Mouse (Mus musculus) midbrain, embryonic 10.5 days (tissue): Measurements from ENCODE around the gene Tmem270. TPM values are rescaled to one million over a fixed set of nuclear protein-coding genes. Genes with fewer than 3 reads are reported as not detected.

Experiments used
- DNase-seq: peaks from one replicate; pipeline ENCODE4 v3.0.0-alpha.2; 2017; ENCODE audit warnings: low spot score
- H3K27ac ChIP-seq: fragments of 300-500 bp; sonication (generic); replicated peaks from 2 replicates; pipeline ENCODE4 v1.5.1; 2016; ENCODE audit warnings: mild to moderate bottlenecking
- H3K27me3 ChIP-seq: fragments of 300-500 bp; sonication (generic); 2 replicates; pipeline ENCODE4 v1.6.1; 2016; ENCODE audit warnings: low read depth, mild to moderate bottlenecking; ENCODE audit not compliant: poor library complexity, severe bottlenecking
- H3K36me3 ChIP-seq: fragments of 300-500 bp; sonication (generic); 2 replicates; pipeline ENCODE4 v1.6.1; 2016; ENCODE audit warnings: mild to moderate bottlenecking, moderate library complexity
- H3K4me1 ChIP-seq: fragments of 300-500 bp; sonication (generic); 2 replicates; pipeline ENCODE4 v1.6.1; 2016
- H3K4me3 ChIP-seq: fragments of 300-500 bp; sonication (generic); 2 replicates; pipeline ENCODE4 v1.5.1; 2016; ENCODE audit warnings: mild to moderate bottlenecking, moderate library complexity
- H3K9me3 ChIP-seq: fragments of 300-500 bp; sonication (generic); replicated peaks from 2 replicates; pipeline ENCODE4 v1.6.1; 2016; ENCODE audit warnings: mild to moderate bottlenecking
- WGBS: fragments of 180-500 bp; shearing (Covaris S2); methylation state at CpG from one replicate; pipeline ENCODE4 v1.1.7; 2016; 5-methylcytosine and 5-hydroxymethylcytosine counted together
- polyA plus RNA-seq: library from polyadenylated mRNA; unstranded; fragments of >200 nt; fragmentation: Nextera tagmentation; extraction: Ambion mirVana; gene quantifications from 2 replicates; pipeline ENCODE4 v1.2.1, GENCODE M21; 2016

Gene Tmem270
- polyA plus RNA-seq, 1 experiment from 2014 or later = not detected

DNA sequence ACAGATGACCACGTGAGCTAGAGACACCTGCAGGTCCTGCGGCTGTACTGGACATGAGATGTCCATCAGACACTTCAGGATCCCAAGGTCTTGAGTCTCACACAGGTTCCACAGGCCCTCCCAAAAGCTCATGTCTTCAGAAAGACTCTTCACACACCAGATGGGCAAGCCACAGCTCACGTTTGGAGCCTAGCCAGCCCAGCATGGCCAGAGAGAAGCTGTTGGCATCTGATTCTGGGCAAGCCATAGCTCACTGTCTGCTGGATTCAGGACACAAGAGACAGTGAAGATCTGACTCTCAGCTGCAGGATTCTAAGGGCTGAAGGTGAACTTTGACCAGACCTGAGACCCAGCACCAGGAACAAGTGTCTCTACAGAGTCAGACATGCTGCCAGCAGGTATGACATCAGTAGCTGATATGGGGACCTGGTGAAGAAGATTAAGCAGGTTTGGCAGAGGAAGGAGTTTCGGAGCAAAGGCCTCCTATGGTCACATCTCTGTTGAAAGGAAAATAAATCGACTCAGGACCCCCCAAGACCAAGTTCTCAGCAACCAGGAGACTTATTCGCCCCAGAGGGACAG is 13.7 kb upstream of the Tmem270 start:
- H3K4me3 ChIP-seq = no peak overlapping the region
- H3K9me3 ChIP-seq = 0 out of 2 replicates have a peak, but pooled peaks cover 3% of the 10 kb centered on the region
- 80% methylated on average over 6 of the region's 6 CpGs for WGBS
- H3K27me3 ChIP-seq = no peaks in the 10 kb centered on the region
- H3K36me3 ChIP-seq = no peaks in the 10 kb centered on the region
- no peaks in the 10 kb centered on the region for H3K4me1 ChIP-seq
- no peak for DNase-seq
- no peak overlapping the region for H3K27ac ChIP-seq

GRCm38 (mm10) chr5:134919097-134919496 is 12.6 kb upstream of the Tmem270 start:
- Histone ChIP-seq H3K27me3 (no peaks in the 10 kb centered on the region), H3K36me3 (no peaks in the 10 kb centered on the region), H3K4me3 (no peak overlapping the region), H3K4me1 (no peaks in the 10 kb centered on the region), H3K9me3 (0 out of 2 replicates have a peak, but pooled peaks cover 3% of the 10 kb centered on the region), H3K27ac (no peak overlapping the region)
- WGBS = 93% methylated on average over 3 of the region's 3 CpGs
- no peak for DNase-seq

DNA sequence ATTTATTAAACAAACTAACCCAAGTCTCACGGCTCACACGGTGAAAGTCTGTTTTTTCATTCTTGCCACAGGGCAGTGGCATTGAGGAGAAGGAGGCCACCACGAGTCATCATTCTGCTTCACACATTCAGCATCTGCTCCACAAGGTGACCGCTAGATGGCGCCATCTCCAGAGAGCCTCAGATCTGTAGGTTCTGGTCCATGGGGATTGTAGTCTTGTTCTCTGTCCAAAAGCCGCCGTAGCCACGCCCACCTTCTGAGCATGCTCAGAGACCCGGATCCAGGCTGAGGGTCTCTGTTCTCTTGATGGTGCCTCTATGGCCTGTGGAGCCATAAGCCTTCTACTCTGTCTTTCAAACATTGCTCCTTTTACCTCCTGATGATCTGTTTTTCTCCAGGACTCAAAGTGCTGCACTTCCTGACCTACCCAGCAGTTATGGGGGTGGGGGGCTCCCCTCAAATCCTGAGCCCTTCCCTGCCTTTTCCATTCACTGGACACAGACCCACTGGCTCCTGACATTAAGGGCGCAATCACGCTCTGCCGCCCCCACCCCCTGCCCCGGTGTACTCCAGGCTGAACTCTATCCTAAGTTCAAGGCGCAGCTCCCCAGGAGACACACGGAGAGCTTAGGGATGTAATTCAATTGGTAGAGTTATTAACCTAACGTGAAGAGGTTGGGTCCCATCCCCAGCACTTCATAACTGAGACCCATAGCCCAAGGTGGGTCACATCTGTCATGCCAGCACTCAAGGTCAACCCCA is 11.7 kb upstream of the Tmem270 start:
- Histone ChIP-seq H3K27ac (no peak overlapping the region), H3K9me3 (0 out of 2 replicates have a peak, but pooled peaks cover 3% of the 10 kb centered on the region), H3K27me3 (no peaks in the 10 kb centered on the region), H3K4me3 (no peak overlapping the region), H3K36me3 (no peaks in the 10 kb centered on the region), H3K4me1 (no peaks in the 10 kb centered on the region)
- WGBS = 50% methylated on average over 16 of the region's 16 CpGs
- peak; percentile 41 for DNase-seq

DNA sequence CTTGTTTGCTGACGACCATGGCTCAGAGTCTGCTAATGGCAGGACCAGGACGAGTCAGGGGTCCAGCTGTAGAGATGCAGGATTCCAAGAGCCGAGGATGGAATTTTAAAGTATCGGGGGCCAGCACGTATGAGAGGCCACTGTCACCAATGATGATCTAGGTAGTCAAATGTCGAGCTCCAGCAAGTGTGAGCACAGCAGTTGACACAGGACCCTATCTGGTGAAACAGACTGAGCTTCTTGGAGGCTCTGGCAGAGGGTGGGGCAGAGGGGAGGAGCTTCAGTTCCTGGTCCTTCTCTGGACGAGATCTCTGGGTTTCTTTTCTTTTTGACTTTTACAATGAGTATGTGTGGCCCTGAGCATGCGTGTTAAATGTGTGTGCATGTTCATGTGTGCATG is 8.8 kb upstream of the Tmem270 start, which contains the start of gene Cldn13:
Gene Cldn13 (minus strand): TSS at position 216 of the 400 bp plus-strand sequence.
- H3K4me1 ChIP-seq = no peaks in the 10 kb centered on the region
- H3K27me3 ChIP-seq = no peaks in the 10 kb centered on the region
- no peaks in the 10 kb centered on the region for H3K36me3 ChIP-seq
- no peak within 1 kb of the TSS for H3K4me3 ChIP-seq
- H3K9me3 ChIP-seq = 0 out of 2 replicates have a peak, but pooled peaks cover 3% of the 10 kb centered on the region
- WGBS = 86% methylated on average over 8 of the region's 8 CpGs
- H3K27ac ChIP-seq = no peak within 1 kb of the TSS
- DNase-seq = no peak

- no peaks in the 10 kb centered on the region for H3K27me3 ChIP-seq
- no peak overlapping the region for H3K27ac ChIP-seq
- WGBS = 86% methylated on average over 8 of the region's 8 CpGs
- no peaks in the 10 kb centered on the region for H3K4me1 ChIP-seq
- DNase-seq = no peak
- H3K9me3 ChIP-seq = 0 out of 2 replicates have a peak, but pooled peaks cover 3% of the 10 kb centered on the region
- no peak overlapping the region for H3K4me3 ChIP-seq
- H3K36me3 ChIP-seq = no peaks in the 10 kb centered on the region
Observed at GRCm38 (mm10) chr5:134914510-134914909, 8.0 kb upstream of the Tmem270 start.

DNA sequence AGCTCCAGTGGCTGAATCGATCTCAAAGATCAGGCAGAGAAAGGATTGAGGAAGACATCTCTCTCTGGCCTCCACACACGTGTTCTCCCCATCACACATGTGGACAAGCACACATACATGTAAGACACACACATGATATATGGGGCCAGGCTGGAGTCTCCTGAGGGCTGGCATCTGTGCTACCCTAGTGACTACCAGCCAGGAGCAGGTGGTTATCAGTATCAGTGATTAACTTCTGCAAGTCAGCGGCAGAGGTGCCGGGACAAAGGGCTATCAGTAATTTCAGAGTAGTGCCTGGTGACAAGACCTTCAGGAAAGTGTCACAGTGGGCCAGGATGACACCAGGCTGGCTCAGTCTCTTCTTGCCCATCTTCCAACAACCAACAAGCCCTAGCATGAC is 7.2 kb upstream of the Tmem270 start:
- Histone ChIP-seq H3K27ac (no peak overlapping the region), H3K4me1 (no peaks in the 10 kb centered on the region), H3K36me3 (no peaks in the 10 kb centered on the region), H3K27me3 (no peaks in the 10 kb centered on the region), H3K4me3 (no peak overlapping the region), H3K9me3 (0 out of 2 replicates have a peak, but pooled peaks cover 3% of the 10 kb centered on the region)
- DNase-seq = no peak
- WGBS = 87% methylated on average over 4 of the region's 4 CpGs

DNA sequence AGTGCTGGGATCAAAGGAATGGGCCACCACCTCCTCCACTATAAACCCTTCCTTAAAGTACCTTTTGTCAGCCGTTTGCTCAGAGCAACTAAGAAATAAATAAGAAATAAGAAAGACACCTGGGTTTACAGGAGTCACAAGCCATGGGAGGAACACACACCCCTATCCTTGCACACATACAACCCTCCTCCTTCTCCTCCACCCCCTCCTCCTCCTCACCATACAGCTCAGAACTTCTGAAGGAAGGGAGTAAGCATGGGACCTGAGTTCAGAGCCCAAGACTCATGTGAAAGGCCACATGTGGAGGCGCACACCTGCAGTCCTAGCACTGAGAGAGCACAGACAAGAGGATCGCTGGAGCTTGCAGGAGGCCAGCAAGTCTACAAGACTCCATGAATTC is 6.8 kb upstream of the Tmem270 start:
- Histone ChIP-seq H3K27ac (no peak overlapping the region), H3K4me3 (0 out of 2 replicates have a peak overlapping the region, but pooled peaks have one; percentile 1), H3K27me3 (no peaks in the 10 kb centered on the region), H3K4me1 (no peaks in the 10 kb centered on the region), H3K36me3 (no peaks in the 10 kb centered on the region), H3K9me3 (0 out of 2 replicates have a peak, but pooled peaks cover 3% of the 10 kb centered on the region)
- 80% methylated on average over 3 of the region's 3 CpGs for WGBS
- DNase-seq = no peak

DNA sequence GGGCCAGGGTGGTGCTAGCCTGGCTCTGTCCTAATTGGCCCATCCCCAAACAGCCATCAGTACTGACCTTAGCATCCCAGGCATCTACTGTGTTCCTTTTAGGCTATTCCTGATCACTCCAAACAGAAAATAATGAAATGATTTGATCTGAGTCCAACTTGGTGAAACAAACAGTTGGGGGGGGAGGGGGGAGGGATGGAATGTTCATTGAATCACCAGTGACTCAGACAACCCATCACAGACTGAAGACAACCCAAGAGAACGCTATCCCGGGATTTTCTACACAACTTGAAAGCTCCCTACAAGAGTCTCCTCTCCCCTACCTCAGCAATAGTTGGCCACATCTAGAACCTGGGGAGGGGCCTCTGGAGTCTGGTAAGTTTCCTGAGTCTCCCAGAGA is 5.4 kb upstream of the Tmem270 start:
- DNase-seq = no peak
- no peaks in the 10 kb centered on the region for H3K36me3 ChIP-seq
- H3K9me3 ChIP-seq = no peaks in the 10 kb centered on the region
- H3K27me3 ChIP-seq = no peaks in the 10 kb centered on the region
- peaks cover 4% of the 10 kb centered on the region; the same call in 1 of the 2 replicates for H3K4me1 ChIP-seq
- no peak overlapping the region for H3K4me3 ChIP-seq
- 94% methylated on average over 2 of the region's 2 CpGs for WGBS
- no peak overlapping the region for H3K27ac ChIP-seq

DNA sequence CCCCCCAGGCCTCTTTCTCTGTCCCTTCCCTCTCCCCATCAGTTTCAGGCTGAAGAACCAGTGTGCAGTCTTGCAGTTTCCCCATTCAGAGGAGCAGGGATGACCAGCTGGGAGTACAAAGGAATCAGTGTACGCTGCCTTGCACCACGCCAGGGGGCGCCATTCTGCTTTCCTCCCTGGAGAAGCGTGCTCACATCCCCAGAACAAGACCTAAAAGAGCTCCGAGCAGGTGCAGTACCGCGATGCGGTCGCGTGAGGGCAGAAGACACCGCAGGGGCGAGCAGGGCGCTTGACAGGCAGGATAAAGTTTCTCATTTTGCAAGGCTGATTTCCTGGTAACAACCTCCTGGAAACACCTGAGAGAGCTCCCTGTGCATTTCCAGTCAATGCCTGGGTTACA is 602 bp upstream of the Tmem270 start:
- no peaks in the 10 kb centered on the region for H3K36me3 ChIP-seq
- no peaks in the 10 kb centered on the region for H3K9me3 ChIP-seq
- DNase-seq = peak; percentile 91
- under 1% methylated on average over 13 of the region's 13 CpGs for WGBS
- H3K27me3 ChIP-seq = no peaks in the 10 kb centered on the region
- H3K4me3 ChIP-seq = no peak overlapping the region
- H3K4me1 ChIP-seq = peaks cover 10% of the 10 kb centered on the region
- H3K27ac ChIP-seq = no peak overlapping the region; the same call in 1 of the 2 replicates

GRCm38 (mm10) chr5:134901644-134902027 is 4.9 kb downstream of the Tmem270 start:
- Histone ChIP-seq H3K4me3 (no peak overlapping the region), H3K9me3 (no peaks in the 10 kb centered on the region), H3K36me3 (no peaks in the 10 kb centered on the region), H3K27me3 (no peaks in the 10 kb centered on the region; the same call in 1 of the 2 replicates), H3K4me1 (peaks cover 9% of the 10 kb centered on the region), H3K27ac (no peak overlapping the region)
- WGBS = 73% methylated on average over 8 of the region's 8 CpGs
- no peak for DNase-seq

DNA sequence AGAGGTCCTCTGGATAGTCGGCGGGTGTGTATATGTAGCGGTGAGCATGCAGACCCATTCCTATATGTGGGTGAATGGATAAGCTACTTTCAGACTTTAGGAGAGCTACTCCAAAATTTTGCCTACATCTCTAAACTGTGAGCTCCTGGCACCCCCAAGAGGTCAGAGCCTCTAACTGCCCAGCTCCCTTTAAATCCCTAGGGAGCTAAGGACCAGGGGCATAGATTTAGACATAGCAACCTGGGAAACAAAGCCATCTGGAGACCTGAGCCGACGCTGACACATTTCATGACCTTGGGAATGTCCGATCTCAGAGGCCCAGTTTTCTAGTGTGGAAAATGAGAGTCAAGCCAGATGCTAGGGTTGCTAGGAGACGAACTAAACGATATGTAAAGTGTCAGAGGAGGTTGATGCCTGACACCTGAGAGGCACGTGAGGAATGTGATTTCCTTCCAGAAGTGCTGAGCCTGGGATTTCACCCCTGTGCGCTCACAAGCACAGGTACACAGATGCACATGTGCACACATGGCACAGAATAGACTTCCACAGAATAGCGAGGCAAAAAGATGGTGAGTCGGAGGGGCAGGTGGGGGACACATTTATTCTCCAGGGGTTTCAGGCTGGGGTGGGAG is 5.4 kb downstream of the Tmem270 start:
- H3K9me3 ChIP-seq = no peaks in the 10 kb centered on the region
- H3K36me3 ChIP-seq = no peaks in the 10 kb centered on the region
- 55% methylated on average over 12 of the region's 12 CpGs for WGBS
- peak; percentile 22 for DNase-seq
- 0 out of 2 replicates have a peak, but pooled peaks cover 6% of the 10 kb centered on the region for H3K4me1 ChIP-seq
- H3K27me3 ChIP-seq = no peaks in the 10 kb centered on the region; the same call in 1 of the 2 replicates
- H3K27ac ChIP-seq = no peak overlapping the region
- H3K4me3 ChIP-seq = no peak overlapping the region

DNA sequence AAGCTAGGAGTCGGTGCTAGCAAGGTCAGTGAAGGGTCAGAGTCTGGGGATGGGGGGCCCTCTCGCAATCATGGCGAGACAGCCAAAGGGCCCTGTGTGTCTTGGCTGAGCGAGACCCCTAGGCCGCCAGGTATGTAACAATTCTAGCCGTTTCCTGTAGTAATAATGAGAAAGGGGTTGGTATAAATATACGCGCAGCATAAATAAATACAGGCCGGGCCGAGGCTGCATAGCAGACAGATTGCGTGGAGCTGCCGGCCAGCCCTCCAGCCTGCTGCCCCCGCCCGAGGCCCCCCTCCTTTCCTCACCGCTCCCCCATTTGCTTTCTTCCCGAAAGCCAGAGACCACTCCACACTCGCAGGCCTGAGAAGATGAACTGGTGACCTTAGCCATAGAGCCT is 8.9 kb downstream of the Tmem270 start:
- Histone ChIP-seq H3K36me3 (no peaks in the 10 kb centered on the region), H3K27me3 (no peaks in the 10 kb centered on the region; the same call in 1 of the 2 replicates), H3K4me3 (no peak overlapping the region), H3K27ac (no peak overlapping the region), H3K9me3 (no peaks in the 10 kb centered on the region), H3K4me1 (0 out of 2 replicates have a peak, but pooled peaks cover 6% of the 10 kb centered on the region)
- 88% methylated on average over 17 of the region's 17 CpGs for WGBS
- no peak for DNase-seq
